ENCODE assay signal across 7 mouse cellular contexts in the genomic region with DNA sequence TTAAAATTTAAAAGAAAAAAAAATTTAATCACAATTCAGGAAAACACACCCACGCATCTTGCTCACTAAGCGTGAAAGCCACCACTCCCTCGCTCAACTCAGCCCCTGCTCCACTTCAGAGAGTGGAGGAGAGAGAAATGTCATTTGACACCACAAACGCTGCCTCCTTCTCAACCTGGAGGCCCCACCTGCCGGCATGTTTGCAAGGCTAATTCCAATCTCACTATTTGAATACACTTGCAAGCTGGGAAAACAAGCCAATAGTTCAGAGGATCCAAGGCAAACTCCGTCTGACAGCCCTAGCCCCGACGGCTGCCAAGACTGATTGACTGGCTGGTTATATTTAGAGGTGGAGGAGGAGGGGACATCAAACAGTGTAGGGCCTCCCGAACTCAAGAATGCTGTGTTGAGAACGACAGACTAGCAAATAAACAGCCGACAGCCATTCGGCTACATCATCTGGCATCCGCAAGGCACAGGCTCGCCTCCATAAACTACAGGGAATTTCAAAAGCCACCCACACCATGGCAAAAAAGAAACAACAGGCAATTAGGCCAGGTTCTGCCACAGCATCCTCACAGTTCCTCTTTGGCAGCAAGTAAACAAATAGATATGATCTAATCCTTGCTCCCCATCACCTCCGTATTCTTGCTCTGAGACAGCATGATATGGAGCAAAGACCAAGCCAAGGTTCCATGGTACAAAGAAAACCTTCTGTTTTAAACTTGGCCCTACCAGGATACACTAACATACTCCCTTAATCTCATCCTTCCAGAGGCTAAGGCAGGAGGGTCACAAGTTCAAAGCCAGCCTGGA.
DNase-seq lines count a peak whose midpoint lies in the region; ATAC-seq and TF ChIP-seq lines count a peak whose summit lies in the region.

No protein-coding gene starts in this region.

- intact Hi-C loops in left cerebral cortex, postnatal 25 days (cut with DNase I) = loop anchor here (5.0 kb wide), 1 partner anchor 43 kb away; no protein-coding TSS in a partner anchor

- ATAC-seq in Patski = peak; percentile 23
- ATAC-seq in midbrain, embryonic 13.5 days = 0 out of 2 replicates have a peak, but pooled peaks have one; percentile 35

- H3K9me3 ChIP-seq in midbrain, embryonic 13.5 days = no peaks in the 10 kb centered on the region

- in situ Hi-C loops in Patski (cut with MboI; ENCODE audit: low pct_unique_long_range_greater_than_20kb) = loop anchor here (5.0 kb wide), 1 partner anchor 92 kb away; no protein-coding TSS in a partner anchor

- H3K27ac ChIP-seq in midbrain, embryonic 13.5 days = peak overlapping the region; percentile 72

- no peaks in the 10 kb centered on the region; the same call in 1 of the 2 replicates for H3K36me3 ChIP-seq in midbrain, embryonic 13.5 days

- H3K4me3 ChIP-seq in midbrain, embryonic 13.5 days (replicated peaks) = no peak overlapping the region

- CTCF ChIA-PET in Patski (lab: Charles Lee) = interaction anchor here (0.7 to 1.4 kb wide), 5 partner anchors 32 to 404 kb away, joined by 3 read pairs; no protein-coding TSS in a partner anchor

- H3K9ac ChIP-seq in midbrain, embryonic 13.5 days (replicated peaks) = no peak overlapping the region

- 11% methylated on average over 15 of the region's 15 CpGs for WGBS in midbrain, embryonic 13.5 days

- peaks cover 79% of the 10 kb centered on the region for H3K4me1 ChIP-seq in midbrain, embryonic 13.5 days (replicated peaks)

- H3K4me2 ChIP-seq in midbrain, embryonic 13.5 days (replicated peaks) = 0 out of 2 replicates have a peak overlapping the region, but pooled peaks have one; percentile 6

- H3K27me3 ChIP-seq in Patski = no peaks in the 10 kb centered on the region
- H3K27me3 ChIP-seq in midbrain, embryonic 13.5 days = no peaks in the 10 kb centered on the region

- no peak for TF ChIP-seq CTCF in Patski (IDR thresholded peaks at IDR 0.05)

- DNase-seq in Patski (ENCODE audit: low read depth, low spot score) = no peak
- DNase-seq in cerebellum, postnatal 14 days = peak; percentile 67 to 71
- DNase-seq in gastrocnemius, postnatal 10 days = peak; percentile 50
- peak; percentile 83 for DNase-seq in induced T-regulatory cell, adult 2 months (ENCODE audit: low read depth)
- DNase-seq in left cerebral cortex, postnatal 25 days (ENCODE audit: low spot score in 2 of 2) = peak; percentile 37 to 81
- DNase-seq in thymus, postnatal 25 days = peak; percentile 75

- POLR2A ChIA-PET in Patski (lab: Charles Lee) = interaction anchor here (0.6 to 0.7 kb wide), 2 partner anchors 99 to 340 kb away, joined by 3 to 4 read pairs; no protein-coding TSS in a partner anchor
